Mouse (Mus musculus) embryonic facial prominence, embryonic 13.5 days (tissue): ENCODE results near the gene Tut4. TPM values are rescaled to one million over a fixed set of nuclear protein-coding genes. Genes with fewer than 3 reads are reported as not detected.
A peak's percentile ranks its signal among the peaks of the same experiment; 100 is the strongest.

Experiments used
- ATAC-seq: fragments of 200-750 bp; cut with Nextera tagmentation; 2 replicates; pipeline ENCODE4 v1.8.0; 2017; ENCODE audit warnings: low read depth; ENCODE audit not compliant: insufficient number of reproducible peaks, insufficient read depth, low FRiP score, low TSS enrichment
- H3K27ac ChIP-seq: fragments of 300-500 bp; sonication (generic); 2 replicates; pipeline ENCODE4 v1.5.1; 2015; ENCODE audit warnings: moderate library complexity, mild to moderate bottlenecking, inconsistent platforms
- H3K27me3 ChIP-seq: fragments of 300-500 bp; sonication (generic); 2 replicates; pipeline ENCODE4 v1.6.1; 2015; ENCODE audit warnings: mild to moderate bottlenecking, inconsistent platforms
- H3K36me3 ChIP-seq: fragments of 300-500 bp; sonication (generic); 2 replicates; pipeline ENCODE4 v1.6.1; 2015; ENCODE audit warnings: mild to moderate bottlenecking, inconsistent platforms
- H3K4me1 ChIP-seq: fragments of 300-500 bp; sonication (generic); 2 replicates; pipeline ENCODE4 v1.6.1; 2015; ENCODE audit warnings: inconsistent platforms
- H3K4me2 ChIP-seq: fragments of 300-500 bp; sonication (generic); 2 replicates; pipeline ENCODE4 v1.6.1; 2015; ENCODE audit warnings: moderate library complexity, mild to moderate bottlenecking, inconsistent platforms
- H3K4me3 ChIP-seq: fragments of 300-500 bp; sonication (generic); 2 replicates; pipeline ENCODE4 v1.5.1; 2015; ENCODE audit warnings: mild to moderate bottlenecking, inconsistent platforms
- H3K9ac ChIP-seq: fragments of 300-500 bp; sonication (generic); 2 replicates; pipeline ENCODE4 v1.6.1; 2015; ENCODE audit warnings: mild to moderate bottlenecking, inconsistent platforms
- H3K9me3 ChIP-seq: fragments of 300-500 bp; sonication (generic); 2 replicates; pipeline ENCODE4 v1.6.1; 2016; ENCODE audit warnings: inconsistent platforms
- WGBS: fragments of 180-500 bp; shearing (Covaris S2); methylation state at CpG from one replicate; pipeline ENCODE4 v1.1.7; 2015; ENCODE audit warnings: mixed read lengths; 5-methylcytosine and 5-hydroxymethylcytosine counted together
- polyA plus RNA-seq: library from polyadenylated mRNA; unstranded; fragments of >200 nt; fragmentation: Nextera tagmentation; extraction: Ambion mirVana; gene quantifications from 2 replicates; pipeline ENCODE4 v1.2.1, GENCODE M21; 2015

Tut4 gene
- polyA plus RNA-seq, 1 experiment from 2014 or later, result 103 TPM

- WGBS, result 68% methylated on average over 6 of the region's 6 CpGs
- Histone ChIP-seq H3K4me2 (no peak overlapping the region), H3K4me1 (peaks cover 18% of the 10 kb centered on the region), H3K27ac (no peak overlapping the region), H3K27me3 (no peaks in the 10 kb centered on the region), H3K9ac (no peak overlapping the region), H3K36me3 (no peaks in the 10 kb centered on the region), H3K4me3 (no peak overlapping the region), H3K9me3 (no peaks in the 10 kb centered on the region)
- ATAC-seq, result no peak
Measured at GRCm38 (mm10) chr4:108438082-108438840, 21.0 kb upstream of the Tut4 start.

- H3K27me3 ChIP-seq, result no peaks in the 10 kb centered on the region
- H3K36me3 ChIP-seq, result no peaks in the 10 kb centered on the region
- no peak for ATAC-seq
- H3K9ac ChIP-seq, result no peak overlapping the region
- no peak overlapping the region for H3K4me2 ChIP-seq
- no peaks in the 10 kb centered on the region for H3K4me1 ChIP-seq
- no peaks in the 10 kb centered on the region for H3K9me3 ChIP-seq
- H3K4me3 ChIP-seq, result no peak overlapping the region
- WGBS, result 87% methylated on average over 7 of the region's 7 CpGs
- H3K27ac ChIP-seq, result no peak overlapping the region
Measured at GRCm38 (mm10) chr4:108448091-108448490, 11.1 kb upstream of the Tut4 start.

GRCm38 (mm10) chr4:108456028-108456427, 3.2 kb upstream of the Tut4 start:
- Histone ChIP-seq H3K27me3 (no peaks in the 10 kb centered on the region), H3K4me2 (no peak overlapping the region), H3K36me3 (no peaks in the 10 kb centered on the region), H3K4me1 (peaks cover 8% of the 10 kb centered on the region), H3K9ac (no peak overlapping the region), H3K9me3 (no peaks in the 10 kb centered on the region), H3K27ac (no peak overlapping the region), H3K4me3 (no peak overlapping the region)
- no peak for ATAC-seq
- WGBS, result 61% methylated on average over 2 of the region's 2 CpGs

GRCm38 (mm10) chr4:108458201-108458741, 955 bp upstream of the Tut4 start:
- H3K4me2 ChIP-seq, result peak overlapping the region; percentile 66
- 29% methylated on average over 5 of the region's 5 CpGs for WGBS
- peaks cover 11% of the 10 kb centered on the region for H3K4me1 ChIP-seq
- peak overlapping the region; percentile 96 for H3K9ac ChIP-seq
- H3K27ac ChIP-seq, result peak overlapping the region; percentile 99; the same call in 1 of the 2 replicates
- H3K36me3 ChIP-seq, result peaks cover 10% of the 10 kb centered on the region; the same call in 1 of the 2 replicates
- peak overlapping the region; percentile 94 for H3K4me3 ChIP-seq
- H3K27me3 ChIP-seq, result no peaks in the 10 kb centered on the region
- no peaks in the 10 kb centered on the region for H3K9me3 ChIP-seq
- ATAC-seq, result no peak

GRCm38 (mm10) chr4:108460156-108460923, 1.1 kb downstream of the Tut4 start:
- ATAC-seq, result peak; percentile 60
- Histone ChIP-seq H3K27me3 (no peaks in the 10 kb centered on the region), H3K9ac (peak overlapping the region; percentile 96), H3K4me1 (peaks cover 11% of the 10 kb centered on the region), H3K4me2 (peak overlapping the region; percentile 66), H3K27ac (peak overlapping the region; percentile 99), H3K9me3 (no peaks in the 10 kb centered on the region), H3K4me3 (peak overlapping the region; percentile 94), H3K36me3 (peaks cover 10% of the 10 kb centered on the region; the same call in 1 of the 2 replicates)
- WGBS, result under 1% methylated on average over 59 of the region's 59 CpGs

GRCm38 (mm10) chr4:108461262-108461903, 2.2 kb downstream of the Tut4 start:
- Histone ChIP-seq H3K27me3 (no peaks in the 10 kb centered on the region), H3K27ac (no peak overlapping the region; the same call in 1 of the 2 replicates), H3K9ac (0 out of 2 replicates have a peak overlapping the region, but pooled peaks have one; percentile 51), H3K4me1 (peaks cover 11% of the 10 kb centered on the region), H3K4me3 (peak overlapping the region; percentile 94), H3K9me3 (no peaks in the 10 kb centered on the region), H3K4me2 (peak overlapping the region; percentile 66), H3K36me3 (peaks cover 16% of the 10 kb centered on the region)
- ATAC-seq, result no peak
- WGBS, result 32% methylated on average over 5 of the region's 5 CpGs

GRCm38 (mm10) chr4:108473586-108473985, 14.4 kb downstream of the Tut4 start:
- Histone ChIP-seq H3K9ac (no peak overlapping the region), H3K4me1 (no peaks in the 10 kb centered on the region), H3K4me3 (no peak overlapping the region), H3K4me2 (no peak overlapping the region), H3K27ac (no peak overlapping the region), H3K36me3 (0 out of 2 replicates have a peak, but pooled peaks cover 9% of the 10 kb centered on the region), H3K27me3 (no peaks in the 10 kb centered on the region), H3K9me3 (no peaks in the 10 kb centered on the region)
- ATAC-seq, result no peak
- WGBS, result 91% methylated on average over 2 of the region's 2 CpGs

- Histone ChIP-seq H3K27ac (no peak overlapping the region), H3K4me2 (no peak overlapping the region), H3K36me3 (peaks cover 52% of the 10 kb centered on the region)
Measured at GRCm38 (mm10) chr4:108482776-108483175, 23.6 kb downstream of the Tut4 start.

GRCm38 (mm10) chr4:108484230-108484629, 25.0 kb downstream of the Tut4 start:
- 95% methylated on average over 4 of the region's 4 CpGs for WGBS
- Histone ChIP-seq H3K4me2 (no peak overlapping the region), H3K27me3 (no peaks in the 10 kb centered on the region), H3K36me3 (peaks cover 57% of the 10 kb centered on the region), H3K9ac (no peak overlapping the region), H3K9me3 (no peaks in the 10 kb centered on the region), H3K4me3 (no peak overlapping the region), H3K27ac (no peak overlapping the region), H3K4me1 (no peaks in the 10 kb centered on the region)
- no peak for ATAC-seq

More at GRCm38 (mm10) chr4:108482776-108483175, 23.6 kb downstream of the Tut4 start:
- H3K27me3 ChIP-seq, result no peaks in the 10 kb centered on the region
- no peaks in the 10 kb centered on the region for H3K4me1 ChIP-seq
- no peak overlapping the region for H3K9ac ChIP-seq
- no peak overlapping the region for H3K4me3 ChIP-seq
- H3K9me3 ChIP-seq, result no peaks in the 10 kb centered on the region
- no peak for ATAC-seq

- peaks cover 58% of the 10 kb centered on the region for H3K36me3 ChIP-seq
- ATAC-seq, result no peak
- H3K27ac ChIP-seq, result no peak overlapping the region
- H3K4me3 ChIP-seq, result no peak overlapping the region
- no peaks in the 10 kb centered on the region for H3K27me3 ChIP-seq
- H3K4me1 ChIP-seq, result no peaks in the 10 kb centered on the region
- no peaks in the 10 kb centered on the region for H3K9me3 ChIP-seq
- no peak overlapping the region for H3K4me2 ChIP-seq
- H3K9ac ChIP-seq, result no peak overlapping the region
- WGBS, result 90% methylated on average over 2 of the region's 2 CpGs
Measured at GRCm38 (mm10) chr4:108503023-108503422, 43.8 kb downstream of the Tut4 start.

GRCm38 (mm10) chr4:108539701-108540100, 80.5 kb downstream of the Tut4 start:
- 47% methylated on average over 2 of the region's 2 CpGs for WGBS
- H3K9me3 ChIP-seq, result no peaks in the 10 kb centered on the region
- H3K27ac ChIP-seq, result no peak overlapping the region
- no peak for ATAC-seq
- no peak overlapping the region for H3K4me2 ChIP-seq
- no peaks in the 10 kb centered on the region for H3K27me3 ChIP-seq
- no peak overlapping the region for H3K9ac ChIP-seq
- H3K36me3 ChIP-seq, result peaks cover 11% of the 10 kb centered on the region
- no peak overlapping the region for H3K4me3 ChIP-seq
- H3K4me1 ChIP-seq, result no peaks in the 10 kb centered on the region
